Mouse (Mus musculus) midbrain, embryonic 14.5 days (tissue): ENCODE data around the gene Herc2. TPM values are rescaled to one million over a fixed set of nuclear protein-coding genes. Genes with fewer than 3 reads are reported as not detected.
A peak's percentile ranks its signal among the peaks of the same experiment; 100 is the strongest.

Source experiments
- ATAC-seq: fragments of 200-750 bp; cut with Nextera tagmentation; 2 replicates; pipeline ENCODE4 v1.8.0; 2017; ENCODE audit warnings: moderate number of reproducible peaks, moderate library complexity; ENCODE audit not compliant: low FRiP score, low TSS enrichment
- DNase-seq: peaks from one replicate; pipeline ENCODE4 v3.0.0-alpha.2; 2015
- H3K27ac ChIP-seq: fragments of 300-500 bp; sonication (generic); replicated peaks from 2 replicates; pipeline ENCODE4 v1.5.1; 2014; ENCODE audit warnings: mild to moderate bottlenecking, low read depth, low read length, moderate library complexity
- H3K27me3 ChIP-seq: fragments of 300-500 bp; sonication (generic); 2 replicates; pipeline ENCODE4 v1.6.1; 2014; ENCODE audit warnings: low read length, control low read depth, mixed read lengths; ENCODE audit not compliant: control insufficient read depth, insufficient read depth
- H3K36me3 ChIP-seq: fragments of 300-500 bp; sonication (generic); 2 replicates; pipeline ENCODE4 v1.6.1; 2014; ENCODE audit warnings: low read length, control low read depth; ENCODE audit not compliant: control insufficient read depth, insufficient read depth
- H3K4me1 ChIP-seq: fragments of 300-500 bp; sonication (generic); 2 replicates; pipeline ENCODE4 v1.6.1; 2014; ENCODE audit warnings: mild to moderate bottlenecking, antibody characterized with exemption, low read length, control low read depth; ENCODE audit not compliant: control insufficient read depth, insufficient read depth
- H3K4me2 ChIP-seq: fragments of 300-500 bp; sonication (generic); 2 replicates; pipeline ENCODE4 v1.6.1; 2014; ENCODE audit warnings: mild to moderate bottlenecking, low read length, moderate library complexity
- H3K4me3 ChIP-seq: fragments of 300-500 bp; sonication (generic); replicated peaks from 2 replicates; pipeline ENCODE4 v1.5.1; 2014; ENCODE audit warnings: low read depth, low read length
- H3K9ac ChIP-seq: fragments of 300-500 bp; sonication (generic); replicated peaks from 2 replicates; pipeline ENCODE4 v1.6.1; 2014; ENCODE audit warnings: mild to moderate bottlenecking, low read length, moderate library complexity
- H3K9me3 ChIP-seq: fragments of 300-500 bp; sonication (generic); 2 replicates; pipeline ENCODE4 v1.6.1; 2016; ENCODE audit warnings: low read length, control low read depth, mixed read lengths; ENCODE audit not compliant: control insufficient read depth
- WGBS: fragments of 180-500 bp; shearing (Covaris S2); extraction: QIAGEN DNeasy Blood & Tissue Kit; methylation state at CpG from one replicate; pipeline ENCODE4 v1.1.7; 2014; 5-methylcytosine and 5-hydroxymethylcytosine counted together
- polyA plus RNA-seq: library from polyadenylated mRNA; unstranded; fragments of >200 nt; fragmentation: Nextera tagmentation; extraction: Ambion mirVana; gene quantifications from 2 replicates; pipeline ENCODE4 v1.2.1, GENCODE M21; 2014

Herc2 gene
- polyA plus RNA-seq, 1 experiment from 2014 or later: 52.3 TPM

DNA sequence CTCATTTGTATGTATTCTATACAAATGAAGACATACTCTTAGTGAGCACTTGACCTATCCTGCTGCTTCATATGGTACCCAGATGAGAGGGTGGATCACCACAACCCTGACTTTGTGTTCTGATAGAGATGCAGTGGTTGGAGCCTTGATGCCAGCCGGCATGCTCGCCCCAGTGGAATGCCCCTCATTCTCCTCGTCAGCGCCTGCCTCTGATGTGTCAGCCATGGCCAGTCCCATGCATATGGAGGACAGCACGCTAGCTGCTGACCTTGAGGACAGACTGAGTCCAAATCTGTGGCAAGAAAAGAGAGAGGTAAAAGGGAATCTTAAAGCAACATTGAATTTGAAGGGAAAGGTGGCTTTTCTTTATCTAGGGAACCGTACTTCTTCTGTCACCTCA lies 141.0 kb downstream of the Herc2 start:
- DNase-seq: no peak
- WGBS: 95% methylated on average over 6 of the region's 6 CpGs
- Histone ChIP-seq H3K27me3 (no peaks in the 10 kb centered on the region), H3K4me2 (no peak overlapping the region), H3K9ac (no peak overlapping the region), H3K4me1 (no peaks in the 10 kb centered on the region), H3K27ac (no peak overlapping the region), H3K9me3 (no peaks in the 10 kb centered on the region), H3K4me3 (no peak overlapping the region), H3K36me3 (peaks cover 70% of the 10 kb centered on the region)
- no peak for ATAC-seq

GRCm38 (mm10) chr7:56191661-56192060 lies 141.7 kb downstream of the Herc2 start:
- no peaks in the 10 kb centered on the region for H3K4me1 ChIP-seq
- DNase-seq (no peak), ATAC-seq (no peak)
- no peak overlapping the region for H3K27ac ChIP-seq
- H3K36me3 ChIP-seq: peaks cover 72% of the 10 kb centered on the region
- 74% methylated on average over 4 of the region's 4 CpGs for WGBS
- no peak overlapping the region for H3K9ac ChIP-seq
- no peaks in the 10 kb centered on the region for H3K27me3 ChIP-seq
- H3K4me2 ChIP-seq: no peak overlapping the region
- no peaks in the 10 kb centered on the region for H3K9me3 ChIP-seq
- no peak overlapping the region for H3K4me3 ChIP-seq

GRCm38 (mm10) chr7:56201483-56202218 lies 151.7 kb downstream of the Herc2 start:
- Histone ChIP-seq H3K4me3 (no peak overlapping the region), H3K9ac (no peak overlapping the region), H3K27me3 (no peaks in the 10 kb centered on the region), H3K36me3 (peaks cover 92% of the 10 kb centered on the region), H3K9me3 (no peaks in the 10 kb centered on the region), H3K4me2 (no peak overlapping the region), H3K4me1 (no peaks in the 10 kb centered on the region), H3K27ac (no peak overlapping the region)
- ATAC-seq: no peak
- DNase-seq: no peak
- WGBS: 98% methylated on average over 10 of the region's 10 CpGs

GRCm38 (mm10) chr7:56202843-56203242 lies 152.8 kb downstream of the Herc2 start:
- H3K4me2 ChIP-seq: no peak overlapping the region
- H3K9ac ChIP-seq: no peak overlapping the region
- H3K9me3 ChIP-seq: no peaks in the 10 kb centered on the region
- H3K36me3 ChIP-seq: peaks cover 91% of the 10 kb centered on the region
- H3K4me1 ChIP-seq: no peaks in the 10 kb centered on the region
- no peak overlapping the region for H3K4me3 ChIP-seq
- no peaks in the 10 kb centered on the region for H3K27me3 ChIP-seq
- no peak for DNase-seq
- no peak overlapping the region for H3K27ac ChIP-seq
- no peak for ATAC-seq
- WGBS: 97% methylated on average over 3 of the region's 3 CpGs

- no peak overlapping the region for H3K9ac ChIP-seq
- H3K4me3 ChIP-seq: no peak overlapping the region
- no peak overlapping the region for H3K27ac ChIP-seq
- no peaks in the 10 kb centered on the region for H3K27me3 ChIP-seq
- DNase-seq: no peak
- 96% methylated on average over 2 of the region's 2 CpGs for WGBS
- no peaks in the 10 kb centered on the region for H3K9me3 ChIP-seq
- no peak overlapping the region for H3K4me2 ChIP-seq
- H3K36me3 ChIP-seq: peaks cover 90% of the 10 kb centered on the region
- ATAC-seq: no peak
- H3K4me1 ChIP-seq: no peaks in the 10 kb centered on the region
Observed at GRCm38 (mm10) chr7:56203286-56203685, 153.3 kb downstream of the Herc2 start.

DNA sequence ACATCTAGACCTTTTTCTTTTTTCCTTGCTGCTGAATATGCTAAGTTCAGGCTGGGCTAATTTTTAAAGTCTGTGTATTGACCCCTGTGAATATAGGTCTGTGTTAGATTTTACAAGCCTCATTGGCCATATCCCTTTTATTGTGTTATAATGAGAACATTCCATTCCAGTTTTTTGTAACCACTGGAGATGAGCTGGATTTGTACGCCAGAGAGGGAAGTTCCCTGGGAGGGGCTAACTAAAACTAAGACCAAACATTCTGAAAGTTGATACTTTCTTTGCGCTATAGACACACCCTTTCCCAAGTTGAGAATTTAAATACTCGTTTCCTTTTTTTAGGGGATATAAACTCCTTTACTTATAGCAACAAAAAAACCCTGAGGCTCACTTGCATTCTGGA lies 154.9 kb downstream of the Herc2 start:
- Histone ChIP-seq H3K4me3 (no peak overlapping the region), H3K4me1 (no peaks in the 10 kb centered on the region), H3K27me3 (no peaks in the 10 kb centered on the region), H3K36me3 (peaks cover 91% of the 10 kb centered on the region), H3K27ac (no peak overlapping the region), H3K4me2 (no peak overlapping the region), H3K9me3 (no peaks in the 10 kb centered on the region), H3K9ac (no peak overlapping the region)
- whole genome bisulfite sequencing: 35% methylated on average over 3 of the region's 3 CpGs
- ATAC-seq (no peak), DNase-seq (no peak)

GRCm38 (mm10) chr7:56220811-56221210 lies 170.8 kb downstream of the Herc2 start:
- no peak overlapping the region for H3K4me2 ChIP-seq
- no peak overlapping the region for H3K4me3 ChIP-seq
- ATAC-seq (no peak), DNase-seq (no peak)
- H3K9me3 ChIP-seq: no peaks in the 10 kb centered on the region
- no peaks in the 10 kb centered on the region for H3K4me1 ChIP-seq
- H3K27me3 ChIP-seq: no peaks in the 10 kb centered on the region
- 87% methylated on average over 6 of the region's 6 CpGs for WGBS
- no peak overlapping the region for H3K27ac ChIP-seq
- H3K9ac ChIP-seq: no peak overlapping the region
- H3K36me3 ChIP-seq: peaks cover 76% of the 10 kb centered on the region

- Histone ChIP-seq H3K4me2 (no peak overlapping the region), H3K9ac (no peak overlapping the region), H3K27me3 (no peaks in the 10 kb centered on the region), H3K36me3 (peaks cover 25% of the 10 kb centered on the region), H3K9me3 (no peaks in the 10 kb centered on the region), H3K4me1 (0 out of 2 replicates have a peak, but pooled peaks cover 6% of the 10 kb centered on the region), H3K27ac (no peak overlapping the region), H3K4me3 (no peak overlapping the region)
- DNase-seq (peak; percentile 28), ATAC-seq (peak; percentile 34; the same call in 1 of the 2 replicates)
- WGBS: 9% methylated on average over 5 of the region's 5 CpGs
Observed at GRCm38 (mm10) chr7:56235794-56236423, 185.9 kb downstream of the Herc2 start.

DNA sequence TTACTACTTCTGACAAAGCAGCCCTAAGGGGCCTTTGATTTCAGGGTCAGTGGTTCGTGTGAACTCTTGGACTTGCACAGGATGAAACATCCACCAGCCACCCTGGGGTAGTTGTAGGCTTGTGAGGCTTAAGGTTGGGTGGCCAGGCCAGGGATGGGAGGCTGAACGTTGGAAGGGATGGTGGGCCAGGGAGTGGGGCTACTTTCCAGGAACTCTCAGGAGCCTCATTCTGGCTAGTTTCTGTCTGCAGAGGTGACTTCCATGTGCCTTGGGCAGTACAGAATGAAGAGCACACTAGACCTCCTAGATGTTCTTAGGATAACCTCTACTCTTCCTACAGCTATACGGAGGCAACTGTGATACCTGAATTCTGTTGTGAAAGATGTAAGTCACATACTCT lies 186.6 kb downstream of the Herc2 start:
- no peak overlapping the region for H3K9ac ChIP-seq
- H3K36me3 ChIP-seq: peaks cover 19% of the 10 kb centered on the region
- no peak overlapping the region for H3K27ac ChIP-seq
- H3K4me2 ChIP-seq: no peak overlapping the region
- H3K9me3 ChIP-seq: no peaks in the 10 kb centered on the region
- no peak overlapping the region for H3K4me3 ChIP-seq
- no peak for DNase-seq
- no peak for ATAC-seq
- no peaks in the 10 kb centered on the region for H3K27me3 ChIP-seq
- WGBS: 55% methylated on average over 3 of the region's 3 CpGs
- H3K4me1 ChIP-seq: 0 out of 2 replicates have a peak, but pooled peaks cover 6% of the 10 kb centered on the region
